Mouse (Mus musculus): ENCODE measurements around the gene Adamts13.

Adamts13 gene

GRCm38 (mm10) chr2:26973116-26973515 lies at the start of gene Adamts13:
Adamts13 (plus strand) TSS chr2:26973416.
- no peak for DNase-seq

GRCm38 (mm10) chr2:26927745-26928476 lies 45.3 kb upstream of the Adamts13 start:
- no peak for DNase-seq

- DNase-seq = peak; percentile 83 to 88
Measured at GRCm38 (mm10) chr2:26930390-26930789, 42.8 kb upstream of the Adamts13 start.

GRCm38 (mm10) chr2:26932473-26933303 lies 40.5 kb upstream of the Adamts13 start:
- DNase-seq = peak; percentile 64 to 67

- DNase-seq = peak; percentile 94 to 96
Measured at GRCm38 (mm10) chr2:26933304-26934055, 39.7 kb upstream of the Adamts13 start, which contains the start of the genes Surf4 and Stkld1. Surf4 (minus strand) TSS chr2:26933928. Stkld1 (plus strand) TSS chr2:26934047.

- DNase-seq = no peak
Measured at GRCm38 (mm10) chr2:26935286-26935685, 37.9 kb upstream of the Adamts13 start.

- DNase-seq = no peak
Measured at GRCm38 (mm10) chr2:26936425-26936824, 36.8 kb upstream of the Adamts13 start.

- no peak for DNase-seq
Measured at GRCm38 (mm10) chr2:26941539-26941938, 31.7 kb upstream of the Adamts13 start.

GRCm38 (mm10) chr2:26943253-26943652 lies 30.0 kb upstream of the Adamts13 start:
- DNase-seq = no peak

- DNase-seq = peak; percentile 41 to 42
Measured at GRCm38 (mm10) chr2:26950411-26950810, 22.8 kb upstream of the Adamts13 start.

- peak; percentile 28 to 34 for DNase-seq
Measured at GRCm38 (mm10) chr2:26951346-26951905, 21.8 kb upstream of the Adamts13 start.

- DNase-seq = no peak
Measured at GRCm38 (mm10) chr2:26952193-26952592, 21.0 kb upstream of the Adamts13 start.

- no peak for DNase-seq
Measured at GRCm38 (mm10) chr2:26952866-26953265, 20.4 kb upstream of the Adamts13 start.

- no peak for DNase-seq
Measured at GRCm38 (mm10) chr2:26954735-26955395, 18.4 kb upstream of the Adamts13 start.

- DNase-seq = no peak
Measured at GRCm38 (mm10) chr2:26956811-26957487, 16.3 kb upstream of the Adamts13 start.

GRCm38 (mm10) chr2:26957488-26957859 lies 15.7 kb upstream of the Adamts13 start:
- DNase-seq = no peak

GRCm38 (mm10) chr2:26960756-26961155 lies 12.5 kb upstream of the Adamts13 start:
- DNase-seq = peak; percentile 41

- DNase-seq = peak; percentile 96 to 97
Measured at GRCm38 (mm10) chr2:26963923-26964723, 9.1 kb upstream of the Adamts13 start, which contains the start of gene Rexo4. Rexo4 (minus strand) TSS chr2:26964386.

GRCm38 (mm10) chr2:26964724-26965370 lies 8.4 kb upstream of the Adamts13 start:
- peak; percentile 18 to 27 for DNase-seq

GRCm38 (mm10) chr2:26967262-26967661 lies 6.0 kb upstream of the Adamts13 start:
- DNase-seq = no peak

Measured in cerebellum, postnatal 14 days (tissue).